ENCODE assay signal across 7 mouse cellular contexts in the genomic region with DNA sequence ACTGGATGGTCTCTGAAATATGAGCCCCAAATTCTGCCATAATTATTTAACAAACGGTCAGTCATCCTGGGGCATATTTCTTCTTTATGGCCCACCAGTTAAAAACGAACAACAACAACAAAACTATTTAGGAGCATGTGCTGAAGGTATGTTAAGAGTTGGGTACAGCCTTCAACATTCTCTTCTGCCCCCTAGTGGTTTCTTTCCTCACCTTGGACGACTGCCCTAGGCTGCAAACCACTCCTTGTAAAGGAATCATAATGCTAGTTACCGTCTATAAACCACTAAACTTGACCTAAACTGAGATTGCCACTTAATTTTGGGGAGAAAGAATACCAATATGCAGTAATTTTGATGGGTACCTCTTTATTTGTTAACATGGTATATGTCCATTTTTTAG. TPM values are rescaled to one million over a fixed set of nuclear protein-coding genes. Genes with fewer than 3 reads are reported as not detected.
DNase-seq lines count a peak whose midpoint lies in the region; ATAC-seq and TF ChIP-seq lines count a peak whose summit lies in the region.

No protein-coding gene starts in this region.

- no peaks in the 10 kb centered on the region for H3K9me3 ChIP-seq in intestine, postnatal 0 days (ENCODE audit: control insufficient read depth)
- no peaks in the 10 kb centered on the region for H3K9me3 ChIP-seq in intestine, embryonic 15.5 days
- no peaks in the 10 kb centered on the region for H3K9me3 ChIP-seq in E14TG2a.4 (ENCODE audit: low read length)

- 32% methylated on average over 4 of the region's 4 CpGs for WGBS in intestine, postnatal 0 days
- 33% methylated on average over 4 of the region's 4 CpGs for WGBS in intestine, embryonic 15.5 days

- TF ChIP-seq CTCF in intestine, postnatal 0 days (IDR thresholded peaks at IDR 0.05; ENCODE audit: low read depth): peak; percentile 58
- peak; percentile 44 for TF ChIP-seq CTCF in E14TG2a.4 (conservative IDR thresholded peaks at IDR 0.05; ENCODE audit: low read length)

- H3K27ac ChIP-seq in intestine, postnatal 0 days (ENCODE audit: low read depth, low read length): no peak overlapping the region
- H3K27ac ChIP-seq in intestine, embryonic 15.5 days: no peak overlapping the region

- intact Hi-C loops in left cerebral cortex, postnatal 10 days (cut with DNase I): no loop called here

- H3K9ac ChIP-seq in intestine, postnatal 0 days (ENCODE audit: low read depth, low read length): no peak overlapping the region
- H3K9ac ChIP-seq in intestine, embryonic 15.5 days: no peak overlapping the region

- ATAC-seq in intestine, postnatal 0 days: no peak
- ATAC-seq in intestine, embryonic 15.5 days: no peak
- ATAC-seq in hematopoietic stem cell, adult 5-6 weeks (replicated peaks in 1 of 2; ENCODE audit: insufficient read depth in 1 of 2, low FRiP score in 2 of 2, low TSS enrichment in 1 of 2, low read depth in 1 of 2, poor library complexity in 2 of 2, severe bottlenecking in 2 of 2): 0 out of 4 replicates have a peak, but pooled peaks have one; percentile 40 to 47

- no peak overlapping the region for H3K4me3 ChIP-seq in intestine, postnatal 0 days (ENCODE audit: low read depth, low read length)
- H3K4me3 ChIP-seq in intestine, embryonic 15.5 days (replicated peaks): no peak overlapping the region
- H3K4me3 ChIP-seq in E14TG2a.4 (replicated peaks; ENCODE audit: low read length): no peak overlapping the region

- no peaks in the 10 kb centered on the region for H3K27me3 ChIP-seq in intestine, postnatal 0 days (replicated peaks; ENCODE audit: control insufficient read depth, insufficient read depth, low read length)
- no peaks in the 10 kb centered on the region for H3K27me3 ChIP-seq in intestine, embryonic 15.5 days (replicated peaks)
- peaks cover 56% of the 10 kb centered on the region for H3K27me3 ChIP-seq in E14TG2a.4 (ENCODE audit: insufficient read depth, low read length)

- no peaks in the 10 kb centered on the region for H3K36me3 ChIP-seq in intestine, postnatal 0 days (ENCODE audit: control insufficient read depth, insufficient read depth)
- H3K36me3 ChIP-seq in intestine, embryonic 15.5 days: no peaks in the 10 kb centered on the region
- H3K36me3 ChIP-seq in E14TG2a.4 (ENCODE audit: insufficient read depth, low read length): no peaks in the 10 kb centered on the region

- peak; percentile 36 for DNase-seq in 416B (ENCODE audit: low read depth)
- DNase-seq in yolk sac, embryonic 10.5 days (ENCODE audit: low spot score): no peak
- no peak for DNase-seq in left cerebral cortex, postnatal 10 days (ENCODE audit: extremely low spot score in 1 of 2, low spot score in 2 of 2)

- H3K4me1 ChIP-seq in intestine, postnatal 0 days (replicated peaks; ENCODE audit: control insufficient read depth, insufficient read depth, low read length): no peaks in the 10 kb centered on the region
- no peaks in the 10 kb centered on the region for H3K4me1 ChIP-seq in intestine, embryonic 15.5 days (replicated peaks)
- peaks cover 23% of the 10 kb centered on the region for H3K4me1 ChIP-seq in E14TG2a.4 (replicated peaks; ENCODE audit: low read depth, low read length)

- H3K4me2 ChIP-seq in intestine, postnatal 0 days (replicated peaks; ENCODE audit: low read depth): no peak overlapping the region
- H3K4me2 ChIP-seq in intestine, embryonic 15.5 days (replicated peaks): no peak overlapping the region

RNA-seq across cellular contexts. Expression of a gene that starts 1.2 kb away (rescaled TPM):
- polyA plus RNA-seq in intestine, postnatal 0 days (2015; fragmentation: Nextera tagmentation; extraction: Ambion mirVana): 0.08 and 0.14 TPM in 2 replicates
- polyA plus RNA-seq in intestine, embryonic 15.5 days (2015; fragmentation: Nextera tagmentation; extraction: Ambion mirVana): 0.69 and 0.72 TPM in 2 replicates
- total RNA-seq in hematopoietic stem cell, adult 5-6 weeks (2017): not detected in 2 replicates
- 1 to 10 TPM; 6.3 to 6.8 TPM for total RNA-seq in left cerebral cortex, postnatal 10 days (2021)

RNA-seq across cellular contexts. Expression of a gene that starts 29.3 kb away (rescaled TPM):
- polyA plus RNA-seq in intestine, postnatal 0 days (2015; fragmentation: Nextera tagmentation; extraction: Ambion mirVana): 22.9 and 23.7 TPM in 2 replicates
- 60.7 and 63.5 TPM in 2 replicates for polyA plus RNA-seq in intestine, embryonic 15.5 days (2015; fragmentation: Nextera tagmentation; extraction: Ambion mirVana)
- 3.2 and 4.3 TPM in 2 replicates for total RNA-seq in hematopoietic stem cell, adult 5-6 weeks (2017)
- 100 to 1,000 TPM; 200 to 211 TPM for total RNA-seq in left cerebral cortex, postnatal 10 days (2021)

RNA-seq across cellular contexts. Expression of a gene that starts 44.3 kb away (rescaled TPM):
- 1.6 TPM in 2 replicates for polyA plus RNA-seq in intestine, postnatal 0 days (2015; fragmentation: Nextera tagmentation; extraction: Ambion mirVana)
- polyA plus RNA-seq in intestine, embryonic 15.5 days (2015; fragmentation: Nextera tagmentation; extraction: Ambion mirVana): 4.2 and 4.4 TPM in 2 replicates
- 1.3 and 1.6 TPM in 2 replicates for total RNA-seq in hematopoietic stem cell, adult 5-6 weeks (2017)
- 10 to 100 TPM; 17.5 to 20.7 TPM for total RNA-seq in left cerebral cortex, postnatal 10 days (2021)

Comparison
In these comparisons a context has a peak if more than half of its experiments do, and no peak if none do; other contexts are left out.
1. ATAC-seq: peak in hematopoietic stem cell, adult 5-6 weeks (2 of 2); none in intestine, postnatal 0 days (single experiment) and intestine, embryonic 15.5 days (single experiment).
2. RNA of a gene that starts 29.3 kb away (total RNA-seq): 200 to 211 TPM in left cerebral cortex, postnatal 10 days; 3.2 to 4.3 TPM in hematopoietic stem cell, adult 5-6 weeks; every median in the first group is over 10 times any median in the second.